Mouse (Mus musculus): ENCODE data around the gene Vmn1r128. TPM values are rescaled to one million over a fixed set of nuclear protein-coding genes. Genes with fewer than 3 reads are reported as not detected.

Vmn1r128 gene
- polyA plus RNA-seq (2012; ENCODE audit: low replicate concordance), result not detected in 2 replicates

DNA sequence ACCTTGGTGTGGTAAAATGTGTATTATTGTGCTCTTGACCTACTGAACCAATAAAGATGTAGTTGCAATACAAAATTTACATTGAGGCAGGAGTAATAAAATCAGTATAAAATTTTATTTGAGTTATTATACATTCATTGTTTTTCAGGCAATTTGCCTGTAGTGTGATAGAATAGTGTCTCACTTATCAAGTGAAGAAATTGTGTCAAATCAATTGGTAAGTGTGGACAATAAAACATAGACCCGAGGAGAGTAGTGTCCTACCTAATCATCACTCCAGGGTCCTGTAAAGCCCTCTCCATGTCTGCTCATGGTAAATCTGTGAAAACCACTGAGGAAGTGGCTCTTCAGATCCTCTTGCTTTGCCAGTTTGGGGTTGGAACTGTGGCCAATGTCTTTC lies at the start of gene Vmn1r128:
TSS of gene Vmn1r128 (plus strand) at position 301 of the 400 bp plus-strand sequence.

GRCm38 (mm10) chr7:21301367-21301766 lies 47.8 kb upstream of the Vmn1r128 start, which contains the start of gene Vmn1r126:
Vmn1r126 (minus strand) TSS chr7:21301467.

DNA sequence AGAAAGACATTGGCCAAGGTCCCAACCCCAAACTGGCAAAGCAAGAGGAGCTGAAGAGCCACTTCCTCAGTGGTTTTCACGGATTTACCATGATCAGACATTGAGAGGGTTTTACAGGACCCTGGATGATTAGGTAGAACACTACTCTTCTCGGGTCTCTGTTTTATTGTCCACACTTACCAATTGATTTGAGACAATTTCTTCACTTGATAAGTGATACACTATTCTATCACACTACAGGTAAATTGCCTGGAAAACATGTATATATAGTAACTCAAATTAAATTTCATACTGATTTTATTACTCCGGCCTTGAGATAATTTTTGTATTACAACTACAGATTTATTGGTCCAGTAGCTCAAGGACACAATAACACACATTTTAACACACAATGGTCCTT lies 29.4 kb upstream of the Vmn1r128 start, which contains the start of gene Vmn1r127:
TSS of gene Vmn1r127 (minus strand) at position 101 of the 400 bp plus-strand sequence.

GRCm38 (mm10) chr7:21361191-21361590 lies 12.0 kb downstream of the Vmn1r128 start, which contains the start of gene Vmn1r129:
Vmn1r129 (minus strand) TSS chr7:21361291.

Other genes with a start within 250 kb of the Vmn1r128 start
- gene Vmn1r122, start 215.2 kb upstream of the Vmn1r128 start, polyA plus RNA-seq (2012; ENCODE audit: low replicate concordance), result not detected in 2 replicates
- gene Vmn1r123, start 187.2 kb upstream of the Vmn1r128 start, polyA plus RNA-seq (2012; ENCODE audit: low replicate concordance), result not detected in 2 replicates
- not detected in 2 replicates for gene Gm5157, start 158.9 kb upstream of the Vmn1r128 start, polyA plus RNA-seq (2012; ENCODE audit: low replicate concordance)
- gene Vmn1r124, start 88.8 kb upstream of the Vmn1r128 start, polyA plus RNA-seq (2012; ENCODE audit: low replicate concordance), result not detected in 2 replicates
- not detected in 2 replicates for gene Vmn1r125, start 77.2 kb upstream of the Vmn1r128 start, polyA plus RNA-seq (2012; ENCODE audit: low replicate concordance)
- not detected in 2 replicates for gene Vmn1r126, start 47.9 kb upstream of the Vmn1r128 start, polyA plus RNA-seq (2012; ENCODE audit: low replicate concordance)
- gene Vmn1r127, start 29.5 kb upstream of the Vmn1r128 start, polyA plus RNA-seq (2012; ENCODE audit: low replicate concordance), result not detected in 2 replicates
- not detected in 2 replicates for gene Vmn1r129, start 11.9 kb downstream of the Vmn1r128 start, polyA plus RNA-seq (2012; ENCODE audit: low replicate concordance)
- not detected in 2 replicates for gene Gm6882, start 83.4 kb downstream of the Vmn1r128 start, polyA plus RNA-seq (2012; ENCODE audit: low replicate concordance)
- gene Vmn1r130, start 162.4 kb downstream of the Vmn1r128 start, polyA plus RNA-seq (2012; ENCODE audit: low replicate concordance), result not detected in 2 replicates
- not detected in 2 replicates for gene Vmn1r131, start 196.7 kb downstream of the Vmn1r128 start, polyA plus RNA-seq (2012; ENCODE audit: low replicate concordance)